Mouse (Mus musculus) midbrain, embryonic 16.5 days (tissue): ENCODE results near the gene Psme1. TPM values are rescaled to one million over a fixed set of nuclear protein-coding genes. Genes with fewer than 3 reads are reported as not detected.
A peak's percentile ranks its signal among the peaks of the same experiment; 100 is the strongest.

Source experiments
- ATAC-seq: fragments of 200-750 bp; cut with Nextera tagmentation; 2 replicates; pipeline ENCODE4 v1.8.0; 2017; ENCODE audit warnings: moderate TSS enrichment
- H3K27ac ChIP-seq: fragments of 300-500 bp; sonication (generic); 2 replicates; pipeline ENCODE4 v1.5.1; 2014; ENCODE audit warnings: mild to moderate bottlenecking, low read length, mixed read lengths
- H3K27me3 ChIP-seq: fragments of 300-500 bp; sonication (generic); 2 replicates; pipeline ENCODE4 v1.6.1; 2014; ENCODE audit warnings: low read depth, low read length, mixed read lengths; ENCODE audit not compliant: control insufficient read depth, insufficient read depth
- H3K36me3 ChIP-seq: fragments of 300-500 bp; sonication (generic); 2 replicates; pipeline ENCODE4 v1.6.1; 2014; ENCODE audit warnings: mild to moderate bottlenecking, low read length, moderate library complexity, mixed read lengths; ENCODE audit not compliant: control insufficient read depth, insufficient read depth
- H3K4me1 ChIP-seq: fragments of 300-500 bp; sonication (generic); 2 replicates; pipeline ENCODE4 v1.6.1; 2014; ENCODE audit warnings: mild to moderate bottlenecking, low read length, mixed read lengths; ENCODE audit not compliant: control insufficient read depth, insufficient read depth
- H3K4me2 ChIP-seq: fragments of 300-500 bp; sonication (generic); 2 replicates; pipeline ENCODE4 v1.6.1; 2014; ENCODE audit warnings: mild to moderate bottlenecking, low read length, mixed read lengths
- H3K4me3 ChIP-seq: fragments of 300-500 bp; sonication (generic); 2 replicates; pipeline ENCODE4 v1.5.1; 2014; ENCODE audit warnings: low read depth, mild to moderate bottlenecking, low read length, moderate library complexity, mixed read lengths
- H3K9ac ChIP-seq: fragments of 300-500 bp; sonication (generic); 2 replicates; pipeline ENCODE4 v1.6.1; 2014; ENCODE audit warnings: low read depth, low read length, mixed read lengths
- H3K9me3 ChIP-seq: fragments of 300-500 bp; sonication (generic); replicated peaks from 2 replicates; pipeline ENCODE4 v1.6.1; 2014; ENCODE audit warnings: mild to moderate bottlenecking, low read length, mixed read lengths; ENCODE audit not compliant: control insufficient read depth, poor library complexity, severe bottlenecking
- WGBS: fragments of 180-500 bp; shearing (Covaris S2); extraction: QIAGEN DNeasy Blood & Tissue Kit; methylation state at CpG from one replicate; pipeline ENCODE4 v1.1.7; 2014; 5-methylcytosine and 5-hydroxymethylcytosine counted together
- polyA plus RNA-seq: library from polyadenylated mRNA; unstranded; fragments of >200 nt; fragmentation: Nextera tagmentation; extraction: Ambion mirVana; gene quantifications from 2 replicates; pipeline ENCODE4 v1.2.1, GENCODE M21; 2015

Gene Psme1
- polyA plus RNA-seq, 1 experiment from 2014 or later = 262 TPM

DNA sequence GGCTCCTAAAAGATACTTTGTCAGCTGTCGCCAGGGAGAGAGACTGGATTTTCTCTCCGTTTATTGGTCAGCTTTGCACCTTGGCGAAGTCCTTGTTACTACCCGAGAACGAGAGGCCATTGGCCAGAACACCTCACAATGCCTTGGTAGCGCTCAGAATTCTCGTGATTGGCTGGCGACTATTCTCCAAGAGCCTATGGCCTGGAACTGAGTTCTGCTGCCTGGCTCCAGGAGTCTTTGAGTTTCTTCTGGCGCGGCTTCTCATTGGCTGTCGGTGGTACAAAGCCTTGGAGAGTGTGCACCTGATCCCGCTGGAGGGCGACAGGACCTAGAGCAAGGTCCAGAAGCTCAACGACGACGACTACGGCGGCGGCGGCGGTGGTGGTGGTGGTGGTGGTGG is 39.9 kb downstream of the Psme1 start, which contains the start of gene Rec8:
TSS of gene Rec8 (plus strand) at position 216 of the 400 bp plus-strand sequence.
- H3K4me2 ChIP-seq = peak within 1 kb of the TSS; percentile 26; the same call in 1 of the 2 replicates
- H3K27ac ChIP-seq = no peak within 1 kb of the TSS
- peak within 1 kb of the TSS; percentile 26 for H3K4me3 ChIP-seq
- H3K9ac ChIP-seq = no peak within 1 kb of the TSS
- no peaks in the 10 kb centered on the region for H3K4me1 ChIP-seq
- H3K27me3 ChIP-seq = no peaks in the 10 kb centered on the region
- H3K9me3 ChIP-seq = no peaks in the 10 kb centered on the region
- no peaks in the 10 kb centered on the region for H3K36me3 ChIP-seq
- peak; percentile 79 for ATAC-seq
- WGBS = 29% methylated on average over 21 of the region's 21 CpGs

DNA sequence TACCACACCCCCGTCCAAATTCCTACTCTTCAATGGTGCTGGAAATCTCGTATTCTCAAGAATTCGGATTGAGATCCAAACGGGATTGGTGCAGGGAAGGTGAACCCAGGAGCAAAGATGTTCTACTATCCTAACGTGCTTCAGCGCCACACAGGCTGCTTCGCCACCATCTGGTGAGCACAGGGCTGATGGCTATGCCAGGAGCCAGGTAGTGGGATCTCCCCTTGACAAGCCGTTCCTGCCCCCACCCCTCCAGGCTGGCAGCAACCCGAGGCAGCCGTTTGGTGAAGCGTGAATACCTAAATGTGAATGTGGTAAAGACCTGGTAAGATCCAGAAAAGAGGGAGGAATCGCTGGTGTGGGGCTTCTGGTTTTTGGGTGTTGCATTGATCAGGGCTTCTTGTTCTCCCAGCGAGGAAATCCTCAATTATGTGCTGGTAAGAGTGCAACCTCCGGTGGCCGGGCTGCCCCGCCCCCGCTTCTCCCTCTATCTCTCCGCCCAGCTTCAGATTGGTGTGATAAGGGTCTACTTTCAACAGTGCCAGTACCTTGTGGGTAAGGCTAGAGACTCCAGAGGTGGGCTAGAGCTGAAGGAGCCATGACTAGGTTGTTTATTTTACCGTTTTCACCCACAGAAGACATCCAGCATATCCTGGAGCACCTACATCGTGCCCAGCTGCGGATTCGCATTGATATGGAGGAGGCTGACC is 40.7 kb downstream of the Psme1 start:
- Histone ChIP-seq H3K9ac (no peak overlapping the region), H3K4me1 (no peaks in the 10 kb centered on the region), H3K27ac (no peak overlapping the region), H3K4me2 (peak overlapping the region; percentile 26; the same call in 1 of the 2 replicates), H3K9me3 (no peaks in the 10 kb centered on the region), H3K27me3 (no peaks in the 10 kb centered on the region), H3K4me3 (peak overlapping the region; percentile 26), H3K36me3 (0 out of 2 replicates have a peak, but pooled peaks cover 2% of the 10 kb centered on the region)
- WGBS = 54% methylated on average over 22 of the region's 22 CpGs
- ATAC-seq = no peak

DNA sequence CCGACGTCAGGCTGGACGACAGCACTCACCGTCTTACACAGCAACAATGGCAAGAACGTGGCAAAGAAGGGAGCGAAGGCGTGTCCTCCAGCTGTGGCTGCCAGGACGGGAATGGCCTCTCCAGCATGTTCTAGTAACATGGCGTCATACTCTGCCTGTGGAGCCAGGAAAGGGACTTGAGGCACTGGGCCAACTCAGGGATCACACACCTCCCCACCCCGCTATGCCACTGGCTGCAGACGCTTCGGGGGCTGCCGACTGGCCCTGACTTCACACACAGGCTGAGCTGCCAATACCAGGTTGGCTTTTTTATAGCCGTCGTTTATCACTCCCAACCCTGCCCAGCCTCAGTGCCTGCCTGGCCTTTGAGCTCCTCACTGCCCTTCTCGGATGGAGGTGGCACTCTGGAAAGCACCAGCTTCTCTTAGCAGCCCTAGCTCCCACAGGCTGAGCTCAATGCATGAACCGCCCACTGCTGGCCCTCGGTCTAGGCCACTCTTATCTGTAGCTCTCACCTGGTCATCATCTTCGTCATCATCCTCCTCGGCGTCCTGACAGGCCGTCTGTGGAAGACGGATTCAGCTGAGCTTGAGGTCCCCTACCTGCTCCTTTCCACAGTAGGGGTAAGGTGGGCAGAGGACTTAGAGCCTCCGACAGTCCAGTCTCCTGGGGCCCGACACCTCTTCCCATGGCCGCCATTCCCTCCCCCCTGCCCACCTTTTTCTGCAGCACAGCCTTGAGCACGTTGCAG is 50.3 kb downstream of the Psme1 start:
- no peak for ATAC-seq
- Histone ChIP-seq H3K4me1 (no peaks in the 10 kb centered on the region), H3K4me3 (no peak overlapping the region), H3K4me2 (no peak overlapping the region), H3K27ac (no peak overlapping the region), H3K9ac (no peak overlapping the region), H3K9me3 (no peaks in the 10 kb centered on the region), H3K36me3 (peaks cover 59% of the 10 kb centered on the region), H3K27me3 (no peaks in the 10 kb centered on the region)
- 97% methylated on average over 26 of the region's 27 CpGs for WGBS

DNA sequence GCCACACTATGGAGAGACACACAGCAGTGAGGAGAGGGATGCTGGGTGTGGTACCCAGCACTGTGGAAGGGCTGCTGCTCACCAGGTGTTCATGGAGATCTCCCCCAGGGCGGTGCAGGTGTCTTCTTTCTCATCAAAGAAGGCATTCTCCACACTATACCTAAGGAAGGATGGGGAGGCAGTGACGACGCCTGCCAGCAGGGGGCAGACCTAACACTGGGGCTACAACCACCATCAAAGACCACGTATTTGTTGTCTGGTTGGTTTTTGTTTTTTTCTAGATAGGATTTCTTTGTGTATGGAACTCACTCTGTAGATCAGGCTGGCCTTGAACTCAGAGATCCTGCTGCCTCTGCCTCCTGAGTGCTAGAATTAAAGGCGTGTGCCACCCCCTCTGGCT is 51.4 kb downstream of the Psme1 start:
- H3K9me3 ChIP-seq = no peaks in the 10 kb centered on the region
- 47% methylated on average over 5 of the region's 5 CpGs for whole genome bisulfite sequencing
- no peak overlapping the region for H3K9ac ChIP-seq
- H3K27ac ChIP-seq = no peak overlapping the region
- no peak overlapping the region for H3K4me2 ChIP-seq
- 0 out of 2 replicates have a peak, but pooled peaks cover 1% of the 10 kb centered on the region for H3K4me1 ChIP-seq
- peaks cover 61% of the 10 kb centered on the region for H3K36me3 ChIP-seq
- H3K4me3 ChIP-seq = no peak overlapping the region
- ATAC-seq = no peak
- no peaks in the 10 kb centered on the region for H3K27me3 ChIP-seq

Other genes with a start within 250 kb of the Psme1 start
- gene Dhrs4, start 99.4 kb upstream of the Psme1 start, polyA plus RNA-seq = 21.4 and 22.2 TPM in 2 replicates
- 34.5 and 37.7 TPM in 2 replicates for gene Carmil3, start 87.5 kb upstream of the Psme1 start, polyA plus RNA-seq
- gene Cpne6, start 67.7 kb upstream of the Psme1 start, polyA plus RNA-seq = 2.2 and 3.4 TPM in 2 replicates
- gene Nrl, start 53.1 kb upstream of the Psme1 start, polyA plus RNA-seq = 0.08 and 0.19 TPM in 2 replicates
- gene Pck2, start 37.9 kb upstream of the Psme1 start, polyA plus RNA-seq = 29.5 and 30.6 TPM in 2 replicates
- 134 and 137 TPM in 2 replicates for gene Dcaf11, start 18.1 kb upstream of the Psme1 start, polyA plus RNA-seq
- 0.55 and 0.72 TPM in 2 replicates for gene A730061H03Rik, start 17.7 kb upstream of the Psme1 start, polyA plus RNA-seq
- gene Fitm1, start 2.5 kb upstream of the Psme1 start, polyA plus RNA-seq = 0.22 TPM in 1 of 2 replicates, not detected in the other
- gene Emc9, start 7.2 kb downstream of the Psme1 start, polyA plus RNA-seq = 31.6 and 46.9 TPM in 2 replicates
- gene Psme2, start 13.0 kb downstream of the Psme1 start, polyA plus RNA-seq = 174 and 183 TPM in 2 replicates
- gene Rnf31, start 13.6 kb downstream of the Psme1 start, polyA plus RNA-seq = 24.6 and 27.2 TPM in 2 replicates
- 10.4 and 10.5 TPM in 2 replicates for gene Irf9, start 25.4 kb downstream of the Psme1 start, polyA plus RNA-seq
- gene Rec8, start 39.9 kb downstream of the Psme1 start, polyA plus RNA-seq = 8.0 and 8.4 TPM in 2 replicates
- gene Ipo4, start 57.8 kb downstream of the Psme1 start, polyA plus RNA-seq = 116 and 123 TPM in 2 replicates
- 2.1 and 2.4 TPM in 2 replicates for gene Gm49378, start 59.8 kb downstream of the Psme1 start, polyA plus RNA-seq
- 57.8 and 60.0 TPM in 2 replicates for gene Tm9sf1, start 65.7 kb downstream of the Psme1 start, polyA plus RNA-seq
- 0.20 and 0.28 TPM in 2 replicates for gene Tssk4, start 72.1 kb downstream of the Psme1 start, polyA plus RNA-seq
- 81.0 and 84.6 TPM in 2 replicates for gene Mdp1, start 82.4 kb downstream of the Psme1 start, polyA plus RNA-seq
- gene Gmpr2, start 93.8 kb downstream of the Psme1 start, polyA plus RNA-seq = 52.5 and 52.7 TPM in 2 replicates
- 532 and 551 TPM in 2 replicates for gene Nedd8, start 94.0 kb downstream of the Psme1 start, polyA plus RNA-seq
- 22.5 and 25.8 TPM in 2 replicates for gene Tinf2, start 103.7 kb downstream of the Psme1 start, polyA plus RNA-seq
- 0.13 and 0.15 TPM in 2 replicates for gene Tgm1, start 135.8 kb downstream of the Psme1 start, polyA plus RNA-seq
- gene Rabggta, start 144.1 kb downstream of the Psme1 start, polyA plus RNA-seq = 64.0 and 65.1 TPM in 2 replicates
- 72.3 and 75.3 TPM in 2 replicates for gene Dhrs1, start 167.6 kb downstream of the Psme1 start, polyA plus RNA-seq
- 25.9 and 28.0 TPM in 2 replicates for gene Nop9, start 167.6 kb downstream of the Psme1 start, polyA plus RNA-seq
- 0.21 and 0.26 TPM in 2 replicates for gene Cideb, start 180.3 kb downstream of the Psme1 start, polyA plus RNA-seq
- 0.51 and 0.59 TPM in 2 replicates for gene Ltb4r2, start 183.3 kb downstream of the Psme1 start, polyA plus RNA-seq
- 0.50 and 0.60 TPM in 2 replicates for gene Ltb4r1, start 187.8 kb downstream of the Psme1 start, polyA plus RNA-seq
- 4.0 and 5.0 TPM in 2 replicates for gene Adcy4, start 206.0 kb downstream of the Psme1 start, polyA plus RNA-seq
- gene Ripk3, start 210.7 kb downstream of the Psme1 start, polyA plus RNA-seq = 1.6 and 1.7 TPM in 2 replicates
- 6.7 and 7.0 TPM in 2 replicates for gene Nfatc4, start 245.0 kb downstream of the Psme1 start, polyA plus RNA-seq